Mouse (Mus musculus): ENCODE results near the gene Hmgb1. TPM values are rescaled to one million over a fixed set of nuclear protein-coding genes. Genes with fewer than 3 reads are reported as not detected.

Hmgb1 gene
- 678 to 712 TPM (median 696 TPM) in 4 replicates for total RNA-seq (2023; ENCODE audit: inconsistent age)

DNA sequence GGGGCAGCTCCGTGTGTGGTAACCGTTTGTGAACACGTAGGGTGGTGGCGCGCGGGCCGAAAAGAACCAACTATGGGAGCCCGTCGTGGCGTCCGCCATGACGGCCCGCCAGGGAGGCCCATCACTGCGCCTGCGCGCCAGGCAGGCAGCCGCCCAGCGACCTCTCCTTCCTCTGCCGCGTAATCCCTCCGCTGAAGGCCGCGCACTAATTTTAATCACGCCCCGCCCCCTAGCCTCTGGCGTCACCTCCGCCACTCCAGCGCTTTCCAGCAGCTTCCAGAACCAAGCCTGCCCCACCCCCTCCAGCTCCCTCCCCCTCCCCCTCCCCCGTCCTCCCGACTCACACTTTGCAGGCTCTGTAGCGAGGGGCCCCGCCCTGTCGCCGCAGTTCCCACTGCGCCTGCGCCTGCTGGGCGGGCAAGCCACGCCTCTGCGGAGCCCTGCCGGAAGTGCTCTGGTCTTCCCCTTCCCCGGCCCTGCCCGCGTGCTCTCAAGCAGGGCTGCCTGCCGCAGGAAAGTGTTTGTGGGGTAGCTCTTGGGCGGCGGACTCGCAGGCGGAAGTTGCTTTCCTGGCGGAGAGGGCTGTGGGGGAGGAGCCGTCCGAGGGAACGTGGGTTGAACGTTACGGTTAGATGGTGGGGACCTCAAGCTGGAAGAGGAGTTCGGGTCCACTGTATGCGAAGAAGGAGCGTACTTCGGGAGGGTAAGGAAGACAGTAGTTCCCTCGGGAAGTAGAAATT lies at the start of gene Hmgb1, which contains the start of gene Uspl1:
TSS of gene Hmgb1 (minus strand) at position 386 of the 740 bp plus-strand sequence.
TSS of gene Uspl1 (plus strand) at position 247 of the 740 bp plus-strand sequence.

Other genes with a start within 250 kb of the Hmgb1 start
- 1.3 to 7.3 TPM (median 2.7 TPM) in 3 of 4 replicates, not detected in the other for gene Gm42791, start 189.3 kb downstream of the Hmgb1 start, total RNA-seq (2023; ENCODE audit: inconsistent age)
- gene Uspl1, start 139 bp downstream of the Hmgb1 start, total RNA-seq (2023; ENCODE audit: inconsistent age): 86.4 to 96.0 TPM (median 91.1 TPM) in 4 replicates
- 63.6 to 70.6 TPM (median 69.5 TPM) in 4 replicates for gene Alox5ap, start 80.3 kb upstream of the Hmgb1 start, total RNA-seq (2023; ENCODE audit: inconsistent age)
- gene Medag, start 227.3 kb upstream of the Hmgb1 start, total RNA-seq (2023; ENCODE audit: inconsistent age): 0.19 TPM in 1 of 4 replicates, not detected in the others